Mouse (Mus musculus): ENCODE measurements at regions not wholly inside any gene's neighbourhood (a gene's known extent, or its start where the extent isn't known, plus 50 kb on each side); places are given as distances from the start of the nearest gene placed in this dataset.
A peak's percentile ranks its signal among the peaks of the same experiment; 100 is the strongest.

GRCm38 (mm10) chr15:59823921-59824320 lies 192.5 kb downstream of the 4933412E24Rik start:
- TF ChIP-seq POLR2A (IDR thresholded peaks at IDR 0.05; ENCODE audit: extremely low read depth, insufficient read depth, low read length) (no peak), CTCF (IDR thresholded peaks at IDR 0.05; ENCODE audit: low read depth, low read length) (no peak)
- DNase-seq (ENCODE audit: extremely low read depth, low read depth, low spot score), result no peak
- Histone ChIP-seq H3K79me2 (ENCODE audit: control insufficient read depth, insufficient read depth, low read length) (no peaks in the 10 kb centered on the region), H3K27me3 (ENCODE audit: control insufficient read depth, insufficient read depth, low read length) (no peaks in the 10 kb centered on the region), H3K27ac (replicated peaks; ENCODE audit: insufficient read depth, low read depth, low read length) (no peak overlapping the region), H3K36me3 (ENCODE audit: control insufficient read depth, insufficient read depth, low read length) (no peaks in the 10 kb centered on the region), H3K9ac (ENCODE audit: low read depth, low read length) (no peak overlapping the region), H3K4me1 (ENCODE audit: control insufficient read depth, insufficient read depth, low read length) (0 out of 2 replicates have a peak, but pooled peaks cover 1% of the 10 kb centered on the region), H3K4me3 (ENCODE audit: insufficient read depth, low read depth, low read length) (no peak overlapping the region)
- 92% methylated on average over 2 of the region's 2 CpGs for WGBS

DNA sequence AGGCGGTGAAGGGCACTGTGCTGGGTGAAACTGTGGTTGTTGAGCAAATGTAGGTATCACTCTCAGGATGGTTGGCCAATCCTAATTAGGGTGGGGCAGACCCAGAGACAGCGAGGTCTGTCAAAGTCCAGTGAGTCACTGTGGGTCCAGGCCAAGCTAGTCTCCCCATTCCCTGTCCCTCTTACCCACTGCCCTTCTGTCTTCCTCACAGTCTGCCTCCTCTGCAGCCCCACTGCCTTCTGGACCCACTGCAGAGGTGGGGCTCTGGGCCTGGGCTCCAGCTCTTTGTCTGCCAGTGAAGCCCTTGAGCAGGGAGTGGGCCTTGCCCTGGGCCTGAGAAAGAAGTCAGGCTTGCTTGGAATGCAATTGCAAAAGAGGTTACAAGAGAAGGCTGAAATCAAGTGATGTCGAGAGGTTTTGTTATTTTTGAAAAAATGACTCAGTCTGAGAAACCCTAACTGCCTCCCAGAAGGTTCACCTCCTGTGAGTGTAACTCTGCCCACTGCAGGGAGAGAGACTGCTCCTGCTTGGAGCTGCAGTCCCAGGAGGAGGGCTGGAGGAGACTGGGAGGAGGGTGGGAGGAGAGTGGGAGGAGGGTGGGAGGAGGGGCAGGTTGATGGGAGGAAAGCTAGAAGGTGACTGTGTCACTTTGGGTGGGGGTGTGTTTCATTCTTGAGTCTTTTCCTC lies 193.3 kb downstream of the 4933412E24Rik start:
- TF ChIP-seq POLR2A (IDR thresholded peaks at IDR 0.05; ENCODE audit: extremely low read depth, insufficient read depth, low read length) (no peak), CTCF (IDR thresholded peaks at IDR 0.05; ENCODE audit: low read depth, low read length) (no peak)
- DNase-seq (ENCODE audit: extremely low read depth, low read depth, low spot score), result no peak
- no peak overlapping the region for H3K4me3 ChIP-seq (ENCODE audit: insufficient read depth, low read depth, low read length)
- H3K27ac ChIP-seq (replicated peaks; ENCODE audit: insufficient read depth, low read depth, low read length), result no peak overlapping the region
- no peaks in the 10 kb centered on the region for H3K36me3 ChIP-seq (ENCODE audit: control insufficient read depth, insufficient read depth, low read length)
- H3K9ac ChIP-seq (ENCODE audit: low read depth, low read length), result no peak overlapping the region
- WGBS, result 50% methylated on average over 3 of the region's 3 CpGs
- H3K27me3 ChIP-seq (ENCODE audit: control insufficient read depth, insufficient read depth, low read length), result no peaks in the 10 kb centered on the region
- no peaks in the 10 kb centered on the region for H3K4me1 ChIP-seq (ENCODE audit: control insufficient read depth, insufficient read depth, low read length)
- H3K79me2 ChIP-seq (ENCODE audit: control insufficient read depth, insufficient read depth, low read length), result no peaks in the 10 kb centered on the region

DNA sequence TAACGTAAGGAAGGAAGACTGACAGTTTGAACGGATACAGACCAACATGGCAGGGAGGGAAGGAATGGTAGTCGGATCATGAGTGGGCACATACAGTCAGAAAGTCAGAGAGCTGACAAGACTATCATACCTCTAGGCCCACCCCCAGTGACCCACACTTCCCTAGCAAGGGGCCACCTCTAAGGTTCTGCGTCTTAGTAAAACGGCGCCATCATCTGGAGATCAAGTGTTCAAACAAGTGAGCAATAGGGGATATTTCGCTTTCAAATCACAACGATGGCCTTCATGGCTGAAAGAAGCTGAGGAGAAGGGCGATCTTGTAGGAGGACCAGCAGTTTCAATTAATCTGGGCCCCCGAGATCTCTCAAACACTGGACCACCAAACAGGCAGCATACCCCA lies 196.1 kb downstream of the 4933412E24Rik start:
- H3K9ac ChIP-seq (ENCODE audit: low read depth, low read length), result no peak overlapping the region
- no peaks in the 10 kb centered on the region for H3K4me1 ChIP-seq (ENCODE audit: control insufficient read depth, insufficient read depth, low read length)
- no peak for DNase-seq (ENCODE audit: extremely low read depth, low read depth, low spot score)
- no peaks in the 10 kb centered on the region for H3K79me2 ChIP-seq (ENCODE audit: control insufficient read depth, insufficient read depth, low read length)
- no peaks in the 10 kb centered on the region for H3K36me3 ChIP-seq (ENCODE audit: control insufficient read depth, insufficient read depth, low read length)
- TF ChIP-seq POLR2A (IDR thresholded peaks at IDR 0.05; ENCODE audit: extremely low read depth, insufficient read depth, low read length) (no peak), CTCF (IDR thresholded peaks at IDR 0.05; ENCODE audit: low read depth, low read length) (no peak)
- WGBS, result 86% methylated on average over 10 of the region's 10 CpGs
- H3K27ac ChIP-seq (replicated peaks; ENCODE audit: insufficient read depth, low read depth, low read length), result no peak overlapping the region
- no peaks in the 10 kb centered on the region for H3K27me3 ChIP-seq (ENCODE audit: control insufficient read depth, insufficient read depth, low read length)
- H3K4me3 ChIP-seq (ENCODE audit: insufficient read depth, low read depth, low read length), result no peak overlapping the region

DNA sequence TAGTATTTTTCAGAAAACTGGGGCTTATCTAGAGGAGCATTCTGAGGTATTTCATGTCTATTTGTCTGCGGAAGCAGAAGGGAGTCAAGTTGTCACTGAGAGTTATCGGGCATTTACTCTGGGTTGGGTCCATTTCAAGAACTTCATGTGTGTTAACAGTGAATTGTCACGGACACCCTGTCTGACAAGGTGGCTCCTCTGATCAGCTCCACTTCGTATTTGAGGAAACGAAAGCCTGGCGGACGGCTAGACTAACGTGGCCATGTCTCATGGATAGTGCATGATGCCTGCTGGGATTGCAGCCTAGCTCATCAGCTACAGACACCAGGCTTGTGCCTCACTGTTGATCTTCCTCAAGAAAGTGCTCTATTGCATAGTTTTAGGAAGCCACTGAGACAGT lies 200.4 kb downstream of the 4933412E24Rik start:
- 90% methylated on average over 8 of the region's 8 CpGs for WGBS
- no peak for DNase-seq (ENCODE audit: extremely low read depth, low read depth, low spot score)
- H3K9ac ChIP-seq (ENCODE audit: low read depth, low read length), result no peak overlapping the region
- no peak overlapping the region for H3K27ac ChIP-seq (replicated peaks; ENCODE audit: insufficient read depth, low read depth, low read length)
- H3K4me1 ChIP-seq (ENCODE audit: control insufficient read depth, insufficient read depth, low read length), result no peaks in the 10 kb centered on the region
- no peaks in the 10 kb centered on the region for H3K79me2 ChIP-seq (ENCODE audit: control insufficient read depth, insufficient read depth, low read length)
- H3K4me3 ChIP-seq (ENCODE audit: insufficient read depth, low read depth, low read length), result no peak overlapping the region
- H3K27me3 ChIP-seq (ENCODE audit: control insufficient read depth, insufficient read depth, low read length), result no peaks in the 10 kb centered on the region
- TF ChIP-seq CTCF (IDR thresholded peaks at IDR 0.05; ENCODE audit: low read depth, low read length) (no peak), POLR2A (IDR thresholded peaks at IDR 0.05; ENCODE audit: extremely low read depth, insufficient read depth, low read length) (no peak)
- H3K36me3 ChIP-seq (ENCODE audit: control insufficient read depth, insufficient read depth, low read length), result no peaks in the 10 kb centered on the region

- no peak overlapping the region for H3K4me3 ChIP-seq (ENCODE audit: insufficient read depth, low read depth, low read length)
- H3K4me1 ChIP-seq (ENCODE audit: control insufficient read depth, insufficient read depth, low read length), result no peaks in the 10 kb centered on the region
- H3K27ac ChIP-seq (replicated peaks; ENCODE audit: insufficient read depth, low read depth, low read length), result no peak overlapping the region
- no peaks in the 10 kb centered on the region for H3K36me3 ChIP-seq (ENCODE audit: control insufficient read depth, insufficient read depth, low read length)
- H3K9ac ChIP-seq (ENCODE audit: low read depth, low read length), result no peak overlapping the region
- WGBS, result 65% methylated on average over 3 of the region's 3 CpGs
- no peaks in the 10 kb centered on the region for H3K79me2 ChIP-seq (ENCODE audit: control insufficient read depth, insufficient read depth, low read length)
- H3K27me3 ChIP-seq (ENCODE audit: control insufficient read depth, insufficient read depth, low read length), result no peaks in the 10 kb centered on the region
- DNase-seq (ENCODE audit: extremely low read depth, low read depth, low spot score), result no peak
- TF ChIP-seq POLR2A (IDR thresholded peaks at IDR 0.05; ENCODE audit: extremely low read depth, insufficient read depth, low read length), result no peak
- no peak for TF ChIP-seq CTCF (IDR thresholded peaks at IDR 0.05; ENCODE audit: low read depth, low read length)
Observed at GRCm38 (mm10) chr15:59811566-59811965, 204.8 kb downstream of the 4933412E24Rik start.

DNA sequence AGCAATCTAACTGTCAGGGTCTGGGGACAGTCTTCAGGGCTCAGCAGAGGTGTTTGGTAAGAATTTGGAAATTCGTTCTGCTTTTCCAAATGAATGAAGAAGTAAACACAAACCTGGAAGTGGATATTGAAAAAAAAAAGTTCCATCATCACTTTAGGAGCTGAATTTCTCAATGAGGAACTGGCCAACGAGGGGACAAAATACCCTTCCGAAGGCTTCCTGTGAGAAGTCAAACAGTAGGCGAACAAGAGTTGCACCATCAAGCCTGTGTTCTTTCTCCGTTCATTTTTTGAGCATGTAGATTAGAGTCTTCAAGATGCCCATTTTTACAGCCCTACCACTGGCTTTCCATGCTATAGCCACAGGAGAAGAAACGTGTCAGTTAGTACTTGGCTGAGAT lies 207.1 kb downstream of the 4933412E24Rik start:
- no peaks in the 10 kb centered on the region for H3K79me2 ChIP-seq (ENCODE audit: control insufficient read depth, insufficient read depth, low read length)
- no peak for TF ChIP-seq POLR2A (IDR thresholded peaks at IDR 0.05; ENCODE audit: extremely low read depth, insufficient read depth, low read length)
- no peak for TF ChIP-seq CTCF (IDR thresholded peaks at IDR 0.05; ENCODE audit: low read depth, low read length)
- WGBS, result 92% methylated on average over 6 of the region's 6 CpGs
- H3K36me3 ChIP-seq (ENCODE audit: control insufficient read depth, insufficient read depth, low read length), result no peaks in the 10 kb centered on the region
- H3K4me3 ChIP-seq (ENCODE audit: insufficient read depth, low read depth, low read length), result no peak overlapping the region
- no peak overlapping the region for H3K9ac ChIP-seq (ENCODE audit: low read depth, low read length)
- DNase-seq (ENCODE audit: extremely low read depth, low read depth, low spot score), result peak; percentile 41
- H3K27me3 ChIP-seq (ENCODE audit: control insufficient read depth, insufficient read depth, low read length), result no peaks in the 10 kb centered on the region
- no peak overlapping the region for H3K27ac ChIP-seq (replicated peaks; ENCODE audit: insufficient read depth, low read depth, low read length)
- H3K4me1 ChIP-seq (ENCODE audit: control insufficient read depth, insufficient read depth, low read length), result no peaks in the 10 kb centered on the region

Data from liver, adult 2 months (tissue).